Mouse (Mus musculus): ENCODE measurements at regions not wholly inside any gene's neighbourhood (a gene's known extent, or its start where the extent isn't known, plus 50 kb on each side); places are given as distances from the start of the nearest gene placed in this dataset.
"Not testable (repeated sequence)": the region's sequence is repeated elsewhere in the genome, so short reads cannot be mapped to it uniquely, and the experiment has no call there.

GRCm38 (mm10) chr14:120758200-120758830 lies 152.7 kb upstream of the Ipo5 start:
- DNase-seq = no peak

GRCm38 (mm10) chr14:120762168-120762567 lies 148.9 kb upstream of the Ipo5 start:
- no peak for DNase-seq

DNA sequence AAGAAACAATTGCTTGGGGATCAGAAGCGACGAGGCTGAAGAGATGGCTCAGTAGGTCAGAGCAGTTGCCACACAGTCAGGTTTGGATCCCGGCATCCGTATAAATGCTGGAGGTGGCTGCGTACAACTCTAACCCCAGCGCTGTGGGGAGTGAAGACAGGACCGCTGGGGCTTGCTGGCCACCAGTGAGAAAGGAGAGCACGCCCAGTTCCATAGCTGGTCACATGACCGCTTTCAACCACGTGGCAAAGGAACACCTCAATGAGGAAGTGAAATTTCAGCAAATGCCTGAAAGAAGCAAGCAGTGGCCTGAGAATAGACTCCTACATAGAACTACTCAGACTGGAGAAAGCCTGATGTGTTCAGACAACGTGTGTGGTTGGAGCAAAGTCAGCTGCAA lies 148.3 kb upstream of the Ipo5 start:
- DNase-seq = no peak

GRCm38 (mm10) chr14:120763796-120764195 lies 147.2 kb upstream of the Ipo5 start:
- DNase-seq = no peak

DNA sequence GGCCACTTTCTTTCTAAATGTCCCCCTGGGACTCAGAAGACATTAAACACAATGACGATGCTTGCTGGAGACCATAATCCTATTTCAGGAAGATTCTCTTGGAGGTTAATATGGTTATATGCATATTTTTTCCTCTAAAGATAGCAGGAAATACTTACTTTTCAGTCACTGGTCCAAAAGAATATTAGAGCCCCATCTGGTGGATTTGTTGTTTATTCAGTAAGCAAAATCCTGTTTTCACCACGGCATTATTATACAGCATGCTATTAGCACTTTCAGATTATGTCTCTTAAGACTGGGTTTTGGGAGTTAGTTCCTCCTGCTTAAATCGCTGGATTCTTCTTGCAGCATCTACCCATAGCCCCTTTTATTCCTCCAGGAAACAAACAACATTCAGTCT lies 146.6 kb upstream of the Ipo5 start:
- DNase-seq = no peak

DNA sequence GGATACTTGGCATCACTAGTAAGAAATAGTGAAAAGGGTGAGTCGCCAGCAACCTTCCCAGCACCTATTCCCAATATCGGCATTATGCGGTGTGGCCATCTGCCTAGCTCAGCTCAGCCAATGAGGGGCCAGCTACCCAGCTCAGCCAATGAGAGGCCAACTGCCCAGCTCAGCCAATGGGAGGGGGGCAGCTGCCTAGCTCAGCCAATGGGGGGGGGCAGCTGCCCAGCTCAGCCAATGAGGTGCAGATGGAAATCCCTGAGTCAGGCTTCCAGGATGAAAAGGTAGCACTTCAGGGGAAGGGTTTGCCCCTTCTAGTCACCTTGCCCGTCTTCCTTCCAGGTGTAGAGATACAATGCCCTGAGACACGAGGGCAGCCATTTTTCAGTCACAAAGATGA lies 144.6 kb upstream of the Ipo5 start:
- DNase-seq = no peak

GRCm38 (mm10) chr14:120770579-120770978 lies 140.4 kb upstream of the Ipo5 start:
- DNase-seq = no peak

DNA sequence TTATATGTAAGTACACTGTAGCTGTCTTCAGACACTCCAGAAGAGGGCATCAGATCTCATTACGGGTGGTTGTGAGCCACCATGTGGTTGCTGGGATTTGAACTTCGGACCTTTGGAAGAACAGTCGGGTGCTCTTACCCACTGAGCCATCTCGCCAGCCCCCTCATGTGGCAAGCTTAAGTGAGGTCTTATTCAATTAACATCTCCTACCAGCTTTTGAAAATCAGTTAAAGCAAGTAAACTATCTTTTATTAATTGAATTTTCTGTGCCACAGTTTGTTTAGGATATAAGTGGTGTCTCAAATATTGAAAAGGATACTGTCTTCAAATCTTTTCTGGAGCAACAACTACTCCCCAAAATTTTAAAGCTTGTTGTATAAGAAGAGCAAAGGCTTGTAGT lies 138.0 kb upstream of the Ipo5 start:
- DNase-seq = not testable (repeated sequence)

- DNase-seq = no peak
Observed at GRCm38 (mm10) chr14:120791828-120792554, 119.0 kb upstream of the Ipo5 start.

- no peak for DNase-seq
Observed at GRCm38 (mm10) chr14:120797916-120798490, 113.0 kb upstream of the Ipo5 start.

GRCm38 (mm10) chr14:120803191-120803590 lies 107.8 kb upstream of the Ipo5 start:
- DNase-seq = no peak

DNA sequence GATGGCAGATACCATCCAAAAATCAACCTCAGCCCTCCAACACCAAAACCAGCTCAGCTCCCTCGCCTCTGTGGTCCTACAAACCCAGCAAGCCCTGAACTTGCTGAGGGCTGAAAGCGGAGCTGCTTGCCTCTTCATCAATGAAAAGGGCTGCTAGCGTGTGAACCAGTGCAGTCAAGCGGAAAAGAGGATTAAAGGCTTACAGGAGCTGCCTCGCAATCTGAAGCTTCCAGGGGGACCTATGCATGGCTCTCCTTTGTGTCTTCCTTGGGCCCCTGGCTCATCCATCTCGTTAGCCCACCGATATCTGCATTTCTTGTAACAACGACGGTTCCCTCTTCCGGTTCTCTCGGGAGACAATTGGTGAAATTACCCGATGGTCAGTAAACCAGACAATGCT lies 107.3 kb upstream of the Ipo5 start:
- DNase-seq = peak; percentile 18 to 34

GRCm38 (mm10) chr14:120804183-120804848 lies 106.7 kb upstream of the Ipo5 start:
- no peak for DNase-seq

DNA sequence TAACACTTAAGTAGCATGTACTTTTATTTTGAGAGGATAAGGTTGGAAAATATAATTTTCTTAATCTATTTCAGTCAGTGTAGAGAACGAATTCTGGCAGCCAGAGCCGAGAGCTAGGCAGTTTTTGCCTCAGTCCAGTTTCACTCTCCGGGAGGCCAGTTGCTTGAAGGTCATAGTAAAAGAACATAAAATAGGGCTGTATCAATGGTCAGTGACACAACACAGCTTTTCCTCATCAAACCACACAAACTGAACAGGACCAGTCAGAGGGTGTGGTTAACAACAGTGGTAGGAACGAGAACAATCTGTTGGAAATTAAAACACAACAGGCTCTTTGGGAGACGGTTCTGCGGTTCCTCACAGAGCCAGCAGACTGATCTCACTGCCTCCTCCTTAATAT lies 105.9 kb upstream of the Ipo5 start:
- DNase-seq = no peak

- not testable (repeated sequence) for DNase-seq
Observed at GRCm38 (mm10) chr14:120805816-120806552, 105.0 kb upstream of the Ipo5 start.

- DNase-seq = no peak
Observed at GRCm38 (mm10) chr14:120806553-120806893, 104.5 kb upstream of the Ipo5 start.

GRCm38 (mm10) chr14:120809321-120809720 lies 101.7 kb upstream of the Ipo5 start:
- no peak for DNase-seq

DNA sequence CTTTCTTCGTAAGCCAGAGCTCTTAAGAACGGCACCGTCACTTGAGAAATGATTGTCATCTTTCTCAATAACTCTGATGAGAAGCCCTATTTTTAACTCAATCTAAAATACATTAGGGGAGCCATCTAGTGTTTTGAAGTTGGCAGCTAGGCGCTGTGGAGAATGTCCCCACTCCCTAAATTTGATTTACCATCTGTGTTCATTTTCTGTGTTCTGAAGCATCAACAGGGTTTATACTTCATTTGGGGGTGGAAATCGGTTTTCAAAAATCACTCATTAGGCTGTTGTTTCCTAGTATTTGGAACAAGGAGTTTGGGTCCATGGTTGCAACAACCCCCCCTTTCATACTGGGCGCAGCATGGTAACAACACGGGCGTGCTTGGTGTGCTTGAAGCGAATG lies 97.1 kb upstream of the Ipo5 start:
- no peak for DNase-seq

GRCm38 (mm10) chr14:120815126-120815525 lies 95.9 kb upstream of the Ipo5 start:
- DNase-seq = not testable (repeated sequence)

GRCm38 (mm10) chr14:120816529-120816928 lies 94.5 kb upstream of the Ipo5 start:
- no peak for DNase-seq

- no peak for DNase-seq
Observed at GRCm38 (mm10) chr14:120826187-120826586, 84.8 kb upstream of the Ipo5 start.

GRCm38 (mm10) chr14:120830389-120830835 lies 80.6 kb upstream of the Ipo5 start:
- not testable (repeated sequence) for DNase-seq

- no peak for DNase-seq
Observed at GRCm38 (mm10) chr14:120831397-120831796, 79.6 kb upstream of the Ipo5 start.
